In the genomic region with DNA sequence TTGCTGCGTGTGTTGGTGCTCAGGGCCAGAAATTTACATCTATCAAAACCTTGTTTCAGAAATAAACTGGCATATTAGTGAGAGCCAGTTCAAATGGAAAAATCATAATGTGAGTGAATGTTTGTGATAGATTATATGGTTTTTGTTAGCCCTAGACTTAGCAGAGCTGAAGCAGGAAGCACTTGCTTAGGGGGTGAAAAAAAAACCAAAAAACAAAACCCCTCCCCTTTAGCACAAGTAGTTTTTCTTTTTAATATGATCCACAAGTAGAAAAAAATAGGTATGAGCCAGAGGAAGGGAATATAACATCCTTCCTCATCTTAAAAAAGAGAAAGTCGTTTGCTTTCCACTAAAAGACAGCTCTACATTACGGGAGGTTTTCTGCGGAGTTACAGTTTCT, we compare ENCODE assay signal across 9 mouse cellular contexts. TPM values are rescaled to one million over a fixed set of nuclear protein-coding genes. Genes with fewer than 3 reads are reported as not detected.
DNase-seq lines count a peak whose midpoint lies in the region; ATAC-seq and TF ChIP-seq lines count a peak whose summit lies in the region.
"Had no signal": no experiment of that assay in that cellular context is flagged by ENCODE, and none has a peak within 500 bp of the region (broad histone marks: within the 10 kb centered on the region; RNA-seq: fewer than 3 reads in every experiment).

No protein-coding gene starts in this region.

- H3K79me2 ChIP-seq in myocyte (ENCODE audit: control insufficient read depth, insufficient read depth): peaks cover 53% of the 10 kb centered on the region

- peak overlapping the region; percentile 96 for H3K27ac ChIP-seq in layer of hippocampus, adult 2 months
- no peak overlapping the region for H3K27ac ChIP-seq in embryonic facial prominence, embryonic 11.5 days (replicated peaks; ENCODE audit: low read depth, low read length)
- H3K27ac ChIP-seq in intestine, embryonic 14.5 days (ENCODE audit: low read depth): no peak overlapping the region

- no peaks in the 10 kb centered on the region for H3K4me1 ChIP-seq in embryonic facial prominence, embryonic 11.5 days (ENCODE audit: control insufficient read depth, insufficient read depth, low read length)
- peaks cover 9% of the 10 kb centered on the region for H3K4me1 ChIP-seq in intestine, embryonic 14.5 days (replicated peaks; ENCODE audit: control insufficient read depth, insufficient read depth, low read length)

- H3K27me3 ChIP-seq in embryonic facial prominence, embryonic 11.5 days (ENCODE audit: control insufficient read depth, insufficient read depth, low read length): no peaks in the 10 kb centered on the region
- no peaks in the 10 kb centered on the region for H3K27me3 ChIP-seq in intestine, embryonic 14.5 days (replicated peaks; ENCODE audit: control insufficient read depth, insufficient read depth, low read length)
- H3K27me3 ChIP-seq in myocyte (ENCODE audit: control insufficient read depth, insufficient read depth, insufficient read length): no peaks in the 10 kb centered on the region

- H3K9me3 ChIP-seq in embryonic facial prominence, embryonic 11.5 days (replicated peaks; ENCODE audit: control insufficient read depth, low read length): no peaks in the 10 kb centered on the region
- no peaks in the 10 kb centered on the region for H3K9me3 ChIP-seq in intestine, embryonic 14.5 days (ENCODE audit: control insufficient read depth, low read length)

- 60% methylated on average over 4 of the region's 4 CpGs for WGBS in embryonic facial prominence, embryonic 11.5 days
- 37% methylated on average over 4 of the region's 4 CpGs for WGBS in intestine, embryonic 14.5 days

- H3ac ChIP-seq in myocyte (ENCODE audit: control insufficient read depth, insufficient read length): no peak overlapping the region

- no peak for TF ChIP-seq CTCF in layer of hippocampus, adult 2 months (conservative IDR thresholded peaks at IDR 0.05)

- ATAC-seq in embryonic facial prominence, embryonic 11.5 days (replicated peaks; ENCODE audit: insufficient number of reproducible peaks, low FRiP score, low TSS enrichment, low read depth): no peak
- ATAC-seq in intestine, embryonic 14.5 days (replicated peaks; ENCODE audit: low FRiP score, low TSS enrichment, low read depth): no peak

- no peak for TF ChIP-seq POLR2A in myocyte (IDR thresholded peaks at IDR 0.05; ENCODE audit: insufficient read length, low read depth)

- H3K4me2 ChIP-seq in embryonic facial prominence, embryonic 11.5 days (ENCODE audit: low read depth, low read length): peak overlapping the region; percentile 54
- H3K4me2 ChIP-seq in intestine, embryonic 14.5 days (ENCODE audit: low read length): peak overlapping the region; percentile 67
- peak overlapping the region; percentile 67 for H3K4me2 ChIP-seq in myocyte (ENCODE audit: low read depth)

- H3K36me3 ChIP-seq in embryonic facial prominence, embryonic 11.5 days (replicated peaks; ENCODE audit: control insufficient read depth, insufficient read depth, low read depth, low read length): peaks cover 4% of the 10 kb centered on the region
- peaks cover 40% of the 10 kb centered on the region for H3K36me3 ChIP-seq in intestine, embryonic 14.5 days (ENCODE audit: control insufficient read depth, insufficient read depth, low read length)
- H3K36me3 ChIP-seq in myocyte (ENCODE audit: control insufficient read depth, insufficient read depth): peaks cover 42% of the 10 kb centered on the region

- DNase-seq in layer of hippocampus, adult 2 months (ENCODE audit: low spot score in 2 of 2): no peak
- DNase-seq in layer of hippocampus, adult 9-10 months (ENCODE audit: low spot score): no peak
- DNase-seq in embryonic facial prominence, embryonic 11.5 days (ENCODE audit: low spot score): no peak
- no peak for DNase-seq in intestine, embryonic 14.5 days (ENCODE audit: low spot score)
- DNase-seq in cerebellum, postnatal 25 days: no peak
- DNase-seq in natural killer cell, adult 2 months (ENCODE audit: low spot score in 2 of 2): no peak
- DNase-seq in gastrocnemius, postnatal 10 days: no peak

- H3K9ac ChIP-seq in embryonic facial prominence, embryonic 11.5 days (replicated peaks; ENCODE audit: low read length): peak overlapping the region; percentile 94
- H3K9ac ChIP-seq in intestine, embryonic 14.5 days (ENCODE audit: low read length): peak overlapping the region; percentile 98

- peak overlapping the region; percentile 78 for H3K4me3 ChIP-seq in layer of hippocampus, adult 2 months
- peak overlapping the region; percentile 95 for H3K4me3 ChIP-seq in embryonic facial prominence, embryonic 11.5 days (ENCODE audit: low read depth, low read length)
- peak overlapping the region; percentile 99 for H3K4me3 ChIP-seq in intestine, embryonic 14.5 days (ENCODE audit: low read depth, low read length)
- H3K4me3 ChIP-seq in myocyte: peak overlapping the region; percentile 69

TF ChIP-seq in myocyte, 11 proteins besides CTCF, POLR2A, EP300 and RAD21:
- TF ChIP-seq MYOD1 (IDR thresholded peaks at IDR 0.05; ENCODE audit: control insufficient read depth in 1 of 3, insufficient read length in 2 of 3, low read depth in 2 of 3) (no peak), TCF12 (IDR thresholded peaks at IDR 0.05; ENCODE audit: insufficient read depth, poor library complexity, severe bottlenecking) (no peak), POLR2AphosphoS2 (IDR thresholded peaks at IDR 0.05; ENCODE audit: insufficient read length, low read depth) (no peak), MAX (IDR thresholded peaks at IDR 0.05; ENCODE audit: low read depth) (no peak), TCF3 (IDR thresholded peaks at IDR 0.05; ENCODE audit: insufficient read length, low read depth) (no peak), USF1 (IDR thresholded peaks at IDR 0.05; ENCODE audit: low read depth) (no peak), E2F4 (IDR thresholded peaks at IDR 0.05; ENCODE audit: insufficient read depth) (no peak)
TF ChIP-seq in myocyte: peak in this region for 0.

RNA-seq across cellular contexts. Expression of a gene that starts 22.8 kb away (rescaled TPM):
- under 1 TPM; 0.88 to 0.97 TPM for total RNA-seq in layer of hippocampus, adult 2 months (2021)
- 104 and 114 TPM in 2 replicates for polyA plus RNA-seq in embryonic facial prominence, embryonic 11.5 days (2014; fragmentation: Nextera tagmentation; extraction: Ambion mirVana)
- polyA plus RNA-seq in intestine, embryonic 14.5 days (2014; fragmentation: Nextera tagmentation; extraction: Ambion mirVana): 61.0 and 68.7 TPM in 2 replicates
- 4.4 TPM for polyA plus RNA-seq in myocyte (2012; fragmentation: generic; extraction: Trizol)
- total RNA-seq in gastrocnemius, postnatal 10 days (2021): 1 to 10 TPM; 6.8 to 8.4 TPM

RNA-seq across cellular contexts. Expression of a gene that starts 23.0 kb away (rescaled TPM):
- total RNA-seq in layer of hippocampus, adult 2 months (2021): under 1 TPM; 0.91 to 0.92 TPM
- 32.1 and 36.0 TPM in 2 replicates for polyA plus RNA-seq in embryonic facial prominence, embryonic 11.5 days (2014; fragmentation: Nextera tagmentation; extraction: Ambion mirVana)
- 25.8 and 29.2 TPM in 2 replicates for polyA plus RNA-seq in intestine, embryonic 14.5 days (2014; fragmentation: Nextera tagmentation; extraction: Ambion mirVana)
- 3.7 TPM for polyA plus RNA-seq in myocyte (2012; fragmentation: generic; extraction: Trizol)
- 1 to 10 TPM; 2.5 to 3.4 TPM for total RNA-seq in gastrocnemius, postnatal 10 days (2021)

RNA-seq across cellular contexts. Expression of a gene that starts 47.8 kb away (rescaled TPM):
- total RNA-seq in layer of hippocampus, adult 2 months (2021): 100 to 1,000 TPM; 155 to 157 TPM
- 73.6 and 74.4 TPM in 2 replicates for polyA plus RNA-seq in embryonic facial prominence, embryonic 11.5 days (2014; fragmentation: Nextera tagmentation; extraction: Ambion mirVana)
- 54.5 and 57.1 TPM in 2 replicates for polyA plus RNA-seq in intestine, embryonic 14.5 days (2014; fragmentation: Nextera tagmentation; extraction: Ambion mirVana)
- polyA plus RNA-seq in myocyte (2012; fragmentation: generic; extraction: Trizol): 67.9 TPM
- total RNA-seq in gastrocnemius, postnatal 10 days (2021): 10 to 100 TPM; 55.8 to 57.9 TPM

RNA-seq across cellular contexts. Expression of a gene that starts 47.9 kb away (rescaled TPM):
- 1 to 10 TPM in 1 of 2 experiments, under 1 TPM in 1; 0.49 to 1.3 TPM for total RNA-seq in layer of hippocampus, adult 2 months (2021)
- 0.40 and 0.48 TPM in 2 replicates for polyA plus RNA-seq in embryonic facial prominence, embryonic 11.5 days (2014; fragmentation: Nextera tagmentation; extraction: Ambion mirVana)
- polyA plus RNA-seq in intestine, embryonic 14.5 days (2014; fragmentation: Nextera tagmentation; extraction: Ambion mirVana): 0.20 and 0.27 TPM in 2 replicates
- polyA plus RNA-seq in myocyte (2012; fragmentation: generic; extraction: Trizol): 0.23 TPM
- total RNA-seq in gastrocnemius, postnatal 10 days (2021): under 1 TPM; 0.14 to 0.20 TPM
- total RNA-seq: hematopoietic stem cell, adult 5-6 weeks had no signal

Comparison
In these comparisons a context has a peak if more than half of its experiments do, and no peak if none do; other contexts are left out.
1. RNA of a gene that starts 22.8 kb away (polyA plus RNA-seq): 104 to 114 TPM in embryonic facial prominence, embryonic 11.5 days and 61.0 to 68.7 TPM in intestine, embryonic 14.5 days; 4.4 TPM in myocyte (single experiment); every median in the first group is over 10 times any median in the second.
2. Peak in every context shown above with its lines, with median percentiles within 50 percentile points of each other: H3K4me3 ChIP-seq and H3K4me2 ChIP-seq.